Mouse (Mus musculus) heart, embryonic 14.5 days (tissue): ENCODE data around the gene Dnlz. TPM values are rescaled to one million over a fixed set of nuclear protein-coding genes. Genes with fewer than 3 reads are reported as not detected.

ENCODE experiments used
- ATAC-seq: fragments of 200-750 bp; cut with Nextera tagmentation; 2 replicates; pipeline ENCODE4 v1.8.0; 2017; ENCODE audit warnings: low read depth, moderate TSS enrichment; ENCODE audit not compliant: insufficient number of reproducible peaks, insufficient read depth, low FRiP score
- H3K27ac ChIP-seq, 2 experiments: fragments of 200-500 bp in 1 of 2; fragments of 300-500 bp in 1 of 2; sonication (generic) in 1 of 2; replicated peaks in 1 of 2; 2 replicates each; pipeline ENCODE4 v1.5.1; 2012 to 2014; ENCODE audit warnings: low read depth in 2 of 2, low read length in 2 of 2, control low read depth in 1 of 2, mild to moderate bottlenecking in 1 of 2, mixed read lengths in 1 of 2; ENCODE audit not compliant: control insufficient read depth in 1 of 2, insufficient read depth in 1 of 2
- H3K27me3 ChIP-seq: fragments of 300-500 bp; sonication (generic); 2 replicates; pipeline ENCODE4 v1.6.1; 2014; ENCODE audit warnings: mild to moderate bottlenecking, low read length, control low read depth; ENCODE audit not compliant: control insufficient read depth, insufficient read depth
- H3K36me3 ChIP-seq: fragments of 300-500 bp; sonication (generic); 2 replicates; pipeline ENCODE4 v1.6.1; 2014; ENCODE audit warnings: mild to moderate bottlenecking, control low read depth, low read length, mixed read lengths; ENCODE audit not compliant: control insufficient read depth, insufficient read depth
- H3K4me1 ChIP-seq, 2 experiments: fragments of 200-500 bp in 1 of 2; fragments of 300-500 bp in 1 of 2; sonication (generic) in 1 of 2; 2 replicates each; pipeline ENCODE4 v1.6.1; 2012 to 2014; ENCODE audit warnings: low read length in 2 of 2, control low read depth in 1 of 2, mixed read lengths in 1 of 2; ENCODE audit not compliant: control insufficient read depth in 2 of 2, insufficient read depth in 2 of 2
- H3K4me2 ChIP-seq: fragments of 300-500 bp; sonication (generic); 2 replicates; pipeline ENCODE4 v1.6.1; 2014; ENCODE audit warnings: mild to moderate bottlenecking, low read length
- H3K4me3 ChIP-seq, 2 experiments: fragments of 200-500 bp in 1 of 2; fragments of 300-500 bp in 1 of 2; sonication (generic) in 1 of 2; 2 replicates each; pipeline ENCODE4 v1.5.1; 2012 to 2014; ENCODE audit warnings: low read length in 2 of 2, mild to moderate bottlenecking in 2 of 2, control low read depth in 1 of 2, low read depth in 1 of 2, moderate library complexity in 1 of 2; ENCODE audit not compliant: control insufficient read depth in 1 of 2, insufficient read depth in 1 of 2
- H3K9ac ChIP-seq: fragments of 300-500 bp; sonication (generic); 2 replicates; pipeline ENCODE4 v1.6.1; 2014; ENCODE audit warnings: mild to moderate bottlenecking, low read length
- H3K9me3 ChIP-seq: fragments of 300-500 bp; sonication (generic); 2 replicates; pipeline ENCODE4 v1.6.1; 2016; ENCODE audit warnings: low read length, control low read depth; ENCODE audit not compliant: control insufficient read depth
- WGBS: fragments of 180-500 bp; shearing (Covaris S2); extraction: QIAGEN DNeasy Blood & Tissue Kit; methylation state at CpG from one replicate; pipeline ENCODE4 v1.1.7; 2014; 5-methylcytosine and 5-hydroxymethylcytosine counted together
- polyA plus RNA-seq: library from polyadenylated mRNA; unstranded; fragments of >200 nt; fragmentation: Nextera tagmentation; extraction: Ambion mirVana; gene quantifications from 2 replicates; pipeline ENCODE4 v1.2.1, GENCODE M21; 2014

Dnlz gene
- polyA plus RNA-seq, 1 experiment from 2014 or later = 30.8 TPM

- Histone ChIP-seq H3K36me3 (peaks cover 61% of the 10 kb centered on the region), H3K4me3 (no peak overlapping the region), H3K9me3 (no peaks in the 10 kb centered on the region), H3K9ac (peak overlapping the region; percentile 23; the same call in 1 of the 2 replicates), H3K27me3 (no peaks in the 10 kb centered on the region), H3K27ac (peak overlapping the region; percentile 93 to 98), H3K4me1 (peaks cover 51% of the 10 kb centered on the region in 2 experiments), H3K4me2 (peak overlapping the region; percentile 22)
- peak; percentile 15; the same call in 1 of the 2 replicates for ATAC-seq
- 48% methylated on average over 11 of the region's 11 CpGs for WGBS
These were observed 9.1 kb downstream of the Dnlz start for GRCm38 (mm10) chr2:26342609-26343490.

- ATAC-seq = peak; percentile 75
- H3K4me1 ChIP-seq = peaks cover 51% of the 10 kb centered on the region in 2 experiments
- H3K4me3 ChIP-seq = no peak overlapping the region
- H3K9ac ChIP-seq = peak overlapping the region; percentile 62
- H3K4me2 ChIP-seq = peak overlapping the region; percentile 55
- H3K27ac ChIP-seq = peak overlapping the region; percentile 93 to 98
- H3K9me3 ChIP-seq = no peaks in the 10 kb centered on the region
- H3K27me3 ChIP-seq = no peaks in the 10 kb centered on the region
- peaks cover 53% of the 10 kb centered on the region for H3K36me3 ChIP-seq
- WGBS = 18% methylated on average over 10 of the region's 10 CpGs
These were observed 9.9 kb downstream of the Dnlz start for GRCm38 (mm10) chr2:26342044-26342443.

GRCm38 (mm10) chr2:26341510-26341981 lies 10.4 kb downstream of the Dnlz start:
- Histone ChIP-seq H3K4me3 (no peak overlapping the region), H3K27ac (peak overlapping the region; percentile 93 to 98), H3K4me2 (peak overlapping the region; percentile 55), H3K27me3 (no peaks in the 10 kb centered on the region), H3K36me3 (peaks cover 48% of the 10 kb centered on the region), H3K9ac (peak overlapping the region; percentile 62), H3K4me1 (peaks cover 51% of the 10 kb centered on the region in 2 experiments), H3K9me3 (no peaks in the 10 kb centered on the region)
- peak; percentile 34 for ATAC-seq
- 9% methylated on average over 2 of the region's 2 CpGs for WGBS

- peak overlapping the region; percentile 61 to 98 for H3K27ac ChIP-seq
- 48% methylated on average over 5 of the region's 5 CpGs for WGBS
- peak overlapping the region; percentile 46 for H3K4me2 ChIP-seq
- H3K36me3 ChIP-seq = peaks cover 25% of the 10 kb centered on the region
- ATAC-seq = peak; percentile 20; the same call in 1 of the 2 replicates
- H3K9ac ChIP-seq = peak overlapping the region; percentile 52
- no peak overlapping the region for H3K4me3 ChIP-seq
- H3K4me1 ChIP-seq = peaks cover 51% of the 10 kb centered on the region in 2 experiments
- no peaks in the 10 kb centered on the region for H3K27me3 ChIP-seq
- no peaks in the 10 kb centered on the region for H3K9me3 ChIP-seq
These were observed 12.7 kb downstream of the Dnlz start for GRCm38 (mm10) chr2:26339204-26339551.

GRCm38 (mm10) chr2:26338302-26339203 lies 13.4 kb downstream of the Dnlz start:
- Histone ChIP-seq H3K4me2 (no peak overlapping the region), H3K4me3 (no peak overlapping the region), H3K27ac (peak overlapping the region; percentile 31 to 98; a peak in 3 of 4 replicates), H3K9me3 (no peaks in the 10 kb centered on the region), H3K4me1 (peaks cover 51% of the 10 kb centered on the region in 2 experiments), H3K36me3 (peaks cover 19% of the 10 kb centered on the region), H3K9ac (no peak overlapping the region), H3K27me3 (no peaks in the 10 kb centered on the region)
- ATAC-seq = no peak
- WGBS = 82% methylated on average over 8 of the region's 13 CpGs

GRCm38 (mm10) chr2:26330702-26331101 lies 21.2 kb downstream of the Dnlz start:
- no peak overlapping the region for H3K4me3 ChIP-seq
- peaks cover 50% of the 10 kb centered on the region for H3K36me3 ChIP-seq
- 0 out of 2 replicates have a peak overlapping the region, but pooled peaks have one; percentile 2 for H3K9ac ChIP-seq
- WGBS = 80% methylated on average over 6 of the region's 6 CpGs
- H3K4me1 ChIP-seq = peaks cover 9 to 16% of the 10 kb centered on the region in 2 experiments; a peak in 3 of 4 replicates
- H3K27ac ChIP-seq = peak overlapping the region in 1 of 2 experiments; percentile 57; a peak in 1 of 4 replicates
- 0 out of 2 replicates have a peak overlapping the region, but pooled peaks have one; percentile 13 for H3K4me2 ChIP-seq
- H3K9me3 ChIP-seq = no peaks in the 10 kb centered on the region
- no peak for ATAC-seq
- no peaks in the 10 kb centered on the region for H3K27me3 ChIP-seq

GRCm38 (mm10) chr2:26330056-26330468 lies 21.8 kb downstream of the Dnlz start:
- Histone ChIP-seq H3K9me3 (no peaks in the 10 kb centered on the region), H3K4me3 (no peak overlapping the region), H3K27ac (peak overlapping the region; percentile 57 to 71), H3K9ac (peak overlapping the region; percentile 2), H3K27me3 (no peaks in the 10 kb centered on the region), H3K4me1 (peaks cover 13 to 21% of the 10 kb centered on the region in 2 experiments; a peak in 3 of 4 replicates), H3K4me2 (0 out of 2 replicates have a peak overlapping the region, but pooled peaks have one; percentile 13), H3K36me3 (peaks cover 56% of the 10 kb centered on the region)
- ATAC-seq = peak; percentile 25; the same call in 1 of the 2 replicates
- 85% methylated on average over 4 of the region's 4 CpGs for WGBS
